Comparison of ENCODE assay signal across 25 mouse cellular contexts in the genomic region with DNA sequence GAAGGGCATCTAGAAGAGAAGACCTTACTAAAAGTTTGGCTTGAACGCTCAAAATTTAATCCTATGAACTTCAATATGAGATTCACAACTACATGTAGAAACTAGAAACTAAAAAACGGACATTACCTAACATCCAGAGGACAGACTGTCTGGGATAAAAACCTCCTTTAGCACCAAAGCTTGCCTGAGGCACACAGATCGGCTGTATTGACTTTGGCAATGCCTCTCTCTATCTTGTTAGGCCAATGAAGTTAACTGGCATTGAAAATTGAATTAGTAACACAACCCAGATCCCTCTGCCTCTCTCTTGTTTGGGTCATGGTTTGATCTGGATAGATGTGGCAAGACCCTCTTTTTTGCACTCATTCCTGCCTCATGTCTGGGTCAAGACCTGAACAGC.
"Had no signal": no experiment of that assay in that cellular context is flagged by ENCODE, and none has a peak within 500 bp of the region (broad histone marks: within the 10 kb centered on the region; RNA-seq: fewer than 3 reads in every experiment).

No protein-coding gene starts in this region.

- H3K4me2 ChIP-seq: heart, embryonic 11.5 days; heart, embryonic 13.5 days; heart, embryonic 15.5 days; hindbrain, embryonic 13.5 days; hindbrain, embryonic 15.5 days; limb, embryonic 13.5 days; limb, embryonic 15.5 days; liver, embryonic 11.5 days; liver, embryonic 13.5 days; liver, embryonic 15.5 days had no signal

- H3K36me3 ChIP-seq: heart, embryonic 13.5 days; heart, embryonic 15.5 days; hindbrain, embryonic 13.5 days; hindbrain, embryonic 15.5 days; limb, embryonic 13.5 days; limb, embryonic 15.5 days; liver, embryonic 13.5 days; liver, embryonic 15.5 days had no signal

- H3K9me3 ChIP-seq: heart, embryonic 13.5 days; heart, embryonic 15.5 days; hindbrain, embryonic 13.5 days; hindbrain, embryonic 15.5 days; limb, embryonic 13.5 days; limb, embryonic 15.5 days; liver, embryonic 13.5 days; liver, embryonic 15.5 days had no signal

- ATAC-seq: hindbrain, postnatal 0 days had no signal

- H3K4me1 ChIP-seq: heart, embryonic 15.5 days; hindbrain, embryonic 13.5 days; hindbrain, embryonic 15.5 days; limb, embryonic 13.5 days; limb, embryonic 15.5 days; liver, embryonic 13.5 days; liver, embryonic 15.5 days had no signal

- H3K27me3 ChIP-seq: heart, embryonic 13.5 days; heart, embryonic 15.5 days; hindbrain, embryonic 13.5 days; hindbrain, embryonic 15.5 days; limb, embryonic 13.5 days; limb, embryonic 15.5 days; liver, embryonic 13.5 days; liver, embryonic 15.5 days had no signal

- H3K9ac ChIP-seq: heart, embryonic 13.5 days; heart, embryonic 15.5 days; hindbrain, embryonic 13.5 days; hindbrain, embryonic 15.5 days; limb, embryonic 13.5 days; limb, embryonic 15.5 days; liver, embryonic 13.5 days; liver, embryonic 15.5 days had no signal

- H3K4me3 ChIP-seq: gastrocnemius, adult 2 months; heart, adult 2 months; heart, embryonic 13.5 days; heart, embryonic 15.5 days; hindbrain, embryonic 13.5 days; hindbrain, embryonic 15.5 days; limb, embryonic 13.5 days; limb, embryonic 15.5 days; liver, embryonic 13.5 days; liver, embryonic 15.5 days had no signal

- DNase-seq: gastrocnemius, adult 2 months; gastrocnemius, postnatal 10 days; gastrocnemius, postnatal 25 days; heart, adult 11 months; heart, adult 2 months; heart, postnatal 14 days; heart, postnatal 36 days; kidney, adult 11 months; kidney, adult 8-10 months; kidney, postnatal 10 days; kidney, postnatal 25 days; layer of hippocampus, adult 9-11 months; layer of hippocampus, postnatal 36 days; left cerebral cortex, postnatal 4 days; liver, embryonic 13.5 days had no signal

- H3K27ac ChIP-seq: gastrocnemius, adult 2 months; heart, adult 2 months; heart, embryonic 13.5 days; heart, embryonic 15.5 days; hindbrain, embryonic 13.5 days; hindbrain, embryonic 15.5 days; hindbrain, postnatal 0 days; limb, embryonic 13.5 days; limb, embryonic 15.5 days; liver, embryonic 13.5 days; liver, embryonic 15.5 days had no signal
